Mouse (Mus musculus): Measurements from ENCODE around the gene Hat1. TPM values are rescaled to one million over a fixed set of nuclear protein-coding genes. Genes with fewer than 3 reads are reported as not detected.

Hat1 gene
- polyA plus RNA-seq, 1 experiment from 2014 or later, result 132 TPM

DNA sequence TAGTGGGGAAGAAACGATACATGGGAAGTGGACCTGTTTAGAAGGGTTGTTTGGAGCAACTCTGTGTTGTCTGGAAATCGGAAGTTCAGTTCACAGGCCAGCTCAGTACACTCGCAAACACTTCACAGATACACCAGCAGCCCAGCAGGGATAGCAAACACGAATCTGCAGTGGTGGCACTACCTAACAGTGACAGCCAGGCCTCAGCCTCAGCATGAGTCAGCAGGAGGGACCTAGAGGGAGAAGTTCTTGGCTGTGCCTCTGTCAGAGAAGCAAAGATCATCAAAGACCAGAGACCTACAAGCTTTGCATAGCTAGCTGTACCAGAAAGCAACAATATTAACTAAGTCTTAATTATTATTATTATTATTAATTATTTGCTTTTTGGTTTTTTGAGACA, 6.8 kb upstream of the Hat1 start:
- WGBS, result 61% methylated on average over 4 of the region's 4 CpGs
- Histone ChIP-seq H3K4me3 (no peak overlapping the region), H3K27ac (ENCODE audit: poor library complexity, severe bottlenecking) (no peak overlapping the region), H3K9me3 (replicated peaks) (no peaks in the 10 kb centered on the region), H3K4me1 (replicated peaks) (no peaks in the 10 kb centered on the region), H3K27me3 (replicated peaks) (no peaks in the 10 kb centered on the region), H3K9ac (no peak overlapping the region), H3K36me3 (no peaks in the 10 kb centered on the region), H3K4me2 (no peak overlapping the region)
- ATAC-seq (ENCODE audit: insufficient number of reproducible peaks, low FRiP score), result no peak

DNA sequence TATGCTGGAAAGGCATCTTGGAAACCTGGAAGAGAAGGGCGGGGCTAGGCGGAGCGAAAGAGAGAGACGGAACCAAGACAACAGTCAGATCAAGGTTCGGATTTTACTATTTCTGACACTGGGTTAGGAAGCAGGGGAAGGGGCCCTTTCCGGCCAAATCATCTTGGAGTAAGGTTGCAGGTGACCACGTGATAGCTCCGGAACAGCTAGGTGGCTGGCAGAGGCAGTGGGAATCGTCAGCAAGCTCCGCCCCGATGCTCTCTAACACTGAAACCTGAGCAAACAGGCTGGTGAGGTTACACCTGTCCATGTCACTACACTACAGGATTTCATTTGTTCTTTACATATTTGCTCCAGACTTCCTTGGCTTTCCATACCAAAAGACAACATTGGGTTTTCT, 4.9 kb upstream of the Hat1 start:
- ATAC-seq (ENCODE audit: insufficient number of reproducible peaks, low FRiP score), result no peak
- H3K27me3 ChIP-seq (replicated peaks), result no peaks in the 10 kb centered on the region
- no peak overlapping the region for H3K9ac ChIP-seq
- no peaks in the 10 kb centered on the region for H3K9me3 ChIP-seq (replicated peaks)
- peak overlapping the region; percentile 50 for H3K4me2 ChIP-seq
- H3K4me3 ChIP-seq, result peak overlapping the region; percentile 15; the same call in 1 of the 2 replicates
- H3K27ac ChIP-seq (ENCODE audit: poor library complexity, severe bottlenecking), result no peak overlapping the region
- H3K36me3 ChIP-seq, result no peaks in the 10 kb centered on the region
- H3K4me1 ChIP-seq (replicated peaks), result no peaks in the 10 kb centered on the region
- 24% methylated on average over 11 of the region's 11 CpGs for WGBS

DNA sequence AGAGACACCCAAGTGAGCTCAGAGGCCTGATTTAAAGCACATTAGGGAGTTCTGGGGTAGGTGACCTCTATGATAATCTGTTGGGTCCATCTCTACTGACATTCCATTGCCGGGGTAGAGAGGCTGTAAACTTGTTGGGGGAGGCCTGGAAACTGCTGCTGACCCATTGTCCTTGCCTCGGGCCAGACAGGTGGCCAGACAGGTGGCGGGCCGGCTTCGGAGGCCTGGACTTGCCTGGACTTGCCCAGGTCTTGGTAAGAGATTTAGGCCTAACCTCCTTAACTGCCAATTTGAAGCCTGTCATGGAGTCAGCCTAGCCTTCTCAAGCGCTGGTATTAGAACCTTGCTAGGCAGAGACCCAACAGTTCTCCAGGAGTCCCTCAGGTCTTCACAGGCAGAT, 992 bp upstream of the Hat1 start:
- Histone ChIP-seq H3K4me3 (no peak overlapping the region), H3K9ac (no peak overlapping the region), H3K4me2 (no peak overlapping the region), H3K36me3 (peaks cover 13% of the 10 kb centered on the region), H3K9me3 (replicated peaks) (no peaks in the 10 kb centered on the region), H3K4me1 (replicated peaks) (peaks cover 6% of the 10 kb centered on the region), H3K27me3 (replicated peaks) (no peaks in the 10 kb centered on the region), H3K27ac (ENCODE audit: poor library complexity, severe bottlenecking) (no peak overlapping the region)
- no peak for ATAC-seq (ENCODE audit: insufficient number of reproducible peaks, low FRiP score)
- WGBS, result 96% methylated on average over 6 of the region's 6 CpGs

DNA sequence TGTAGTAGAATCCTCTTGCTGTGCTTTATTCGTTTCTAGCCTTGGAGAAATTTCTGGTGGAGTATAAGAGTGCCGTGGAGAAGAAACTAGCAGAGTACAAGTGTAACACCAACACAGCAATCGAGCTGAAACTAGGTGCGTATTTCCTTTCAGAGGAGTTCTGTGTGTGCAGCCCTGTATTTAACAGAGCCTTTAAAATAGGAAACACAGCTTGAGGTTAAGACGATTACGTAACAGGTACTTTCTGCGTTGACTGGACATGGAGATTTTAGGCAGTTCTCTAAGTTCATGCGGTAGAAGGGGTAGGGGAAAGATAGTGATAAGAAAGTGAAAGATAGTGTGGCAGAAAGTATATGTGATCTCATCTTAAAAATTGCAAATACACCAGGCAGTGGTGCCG, 1.1 kb downstream of the Hat1 start:
- no peak for ATAC-seq (ENCODE audit: insufficient number of reproducible peaks, low FRiP score)
- WGBS, result 52% methylated on average over 9 of the region's 9 CpGs
- H3K4me2 ChIP-seq, result peak overlapping the region; percentile 74

DNA sequence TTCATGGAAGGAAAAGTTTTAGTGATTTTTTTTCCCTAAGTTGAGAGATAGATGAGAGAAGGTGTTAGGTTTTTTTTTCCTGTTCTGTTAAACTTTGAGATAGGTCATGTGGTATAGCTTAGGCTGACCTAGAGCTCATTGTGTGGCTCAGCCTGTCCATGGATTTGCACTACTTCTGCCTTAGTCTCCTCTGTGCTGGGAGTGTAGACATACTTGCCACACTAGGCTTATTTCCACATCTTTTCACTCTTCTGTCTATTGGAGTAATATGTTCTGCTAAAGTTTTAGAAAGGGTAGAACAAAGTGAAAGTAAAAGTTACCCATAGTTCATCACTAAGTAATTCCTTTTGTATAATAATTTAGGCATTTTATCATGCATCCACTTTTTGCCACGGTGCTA, 16.9 kb downstream of the Hat1 start:
- Histone ChIP-seq H3K27me3 (replicated peaks) (no peaks in the 10 kb centered on the region), H3K4me3 (no peak overlapping the region), H3K4me2 (no peak overlapping the region), H3K27ac (ENCODE audit: poor library complexity, severe bottlenecking) (no peak overlapping the region), H3K36me3 (peaks cover 46% of the 10 kb centered on the region), H3K4me1 (replicated peaks) (no peaks in the 10 kb centered on the region), H3K9me3 (replicated peaks) (no peaks in the 10 kb centered on the region), H3K9ac (no peak overlapping the region)
- 98% methylated on average over 1 of the region's 1 CpGs for WGBS
- ATAC-seq (ENCODE audit: insufficient number of reproducible peaks, low FRiP score), result no peak

More for the DNA sequence above, 1.1 kb downstream of the Hat1 start:
- Histone ChIP-seq H3K4me3 (peak overlapping the region; percentile 91), H3K27ac (ENCODE audit: poor library complexity, severe bottlenecking) (peak overlapping the region; percentile 70; the same call in 1 of the 2 replicates), H3K9me3 (replicated peaks) (no peaks in the 10 kb centered on the region), H3K36me3 (peaks cover 25% of the 10 kb centered on the region), H3K27me3 (replicated peaks) (no peaks in the 10 kb centered on the region), H3K9ac (peak overlapping the region; percentile 88), H3K4me1 (replicated peaks) (peaks cover 6% of the 10 kb centered on the region)

DNA sequence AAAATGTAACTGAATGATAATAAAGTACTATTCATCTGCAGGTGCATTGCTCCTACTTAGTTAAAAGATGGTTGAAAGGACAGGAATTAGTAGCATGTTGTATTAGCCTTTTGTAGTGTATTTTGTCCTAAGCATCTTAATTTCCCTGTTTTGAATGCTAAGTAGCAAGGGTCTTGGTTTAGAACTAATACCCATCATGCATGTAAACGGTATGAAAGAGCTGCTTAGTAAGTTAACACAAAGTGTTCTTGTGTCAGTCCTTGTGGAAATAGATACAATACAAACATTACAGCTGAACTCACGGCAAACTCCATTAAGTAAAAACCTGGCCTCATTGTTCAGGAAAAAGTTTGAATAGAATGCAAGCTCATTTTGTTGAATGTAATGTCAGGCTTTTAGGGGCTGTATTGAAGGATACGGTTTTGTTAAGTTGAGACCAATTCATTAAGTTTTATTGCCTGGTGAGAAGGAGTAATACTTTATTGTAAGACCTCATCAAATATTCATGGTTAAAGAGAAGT, 30.1 kb downstream of the Hat1 start:
- no peaks in the 10 kb centered on the region for H3K9me3 ChIP-seq (replicated peaks)
- H3K36me3 ChIP-seq, result peaks cover 31% of the 10 kb centered on the region
- no peak overlapping the region for H3K4me3 ChIP-seq
- H3K27ac ChIP-seq (ENCODE audit: poor library complexity, severe bottlenecking), result no peak overlapping the region
- 85% methylated on average over 3 of the region's 3 CpGs for WGBS
- no peaks in the 10 kb centered on the region for H3K27me3 ChIP-seq (replicated peaks)
- no peak for ATAC-seq (ENCODE audit: insufficient number of reproducible peaks, low FRiP score)
- no peak overlapping the region for H3K4me2 ChIP-seq
- H3K4me1 ChIP-seq (replicated peaks), result no peaks in the 10 kb centered on the region
- no peak overlapping the region for H3K9ac ChIP-seq

DNA sequence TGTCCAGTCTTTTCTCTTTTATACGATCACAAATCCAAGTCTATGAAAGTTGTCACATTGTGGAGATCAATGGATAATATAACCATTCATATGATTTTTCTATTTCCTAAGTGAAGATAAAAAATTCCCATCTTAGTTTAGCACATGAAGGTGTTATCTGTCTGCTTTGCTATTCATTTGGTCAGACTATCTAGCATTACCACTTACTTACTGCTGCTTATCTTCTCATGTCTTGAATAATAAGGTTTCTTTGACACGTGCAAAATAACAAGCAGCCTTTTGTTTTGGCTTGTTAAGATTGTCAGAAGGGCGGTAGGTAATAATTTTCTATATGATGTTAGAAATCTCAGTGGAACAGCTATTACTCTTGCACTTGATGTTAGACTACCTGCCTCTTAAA, 30.6 kb downstream of the Hat1 start:
- no peak overlapping the region for H3K4me3 ChIP-seq
- no peaks in the 10 kb centered on the region for H3K9me3 ChIP-seq (replicated peaks)
- no peak overlapping the region for H3K9ac ChIP-seq
- peaks cover 26% of the 10 kb centered on the region for H3K36me3 ChIP-seq
- H3K27me3 ChIP-seq (replicated peaks), result no peaks in the 10 kb centered on the region
- ATAC-seq (ENCODE audit: insufficient number of reproducible peaks, low FRiP score), result no peak
- H3K4me2 ChIP-seq, result no peak overlapping the region
- no peak overlapping the region for H3K27ac ChIP-seq (ENCODE audit: poor library complexity, severe bottlenecking)
- WGBS, result 80% methylated on average over 3 of the region's 3 CpGs
- H3K4me1 ChIP-seq (replicated peaks), result no peaks in the 10 kb centered on the region

DNA sequence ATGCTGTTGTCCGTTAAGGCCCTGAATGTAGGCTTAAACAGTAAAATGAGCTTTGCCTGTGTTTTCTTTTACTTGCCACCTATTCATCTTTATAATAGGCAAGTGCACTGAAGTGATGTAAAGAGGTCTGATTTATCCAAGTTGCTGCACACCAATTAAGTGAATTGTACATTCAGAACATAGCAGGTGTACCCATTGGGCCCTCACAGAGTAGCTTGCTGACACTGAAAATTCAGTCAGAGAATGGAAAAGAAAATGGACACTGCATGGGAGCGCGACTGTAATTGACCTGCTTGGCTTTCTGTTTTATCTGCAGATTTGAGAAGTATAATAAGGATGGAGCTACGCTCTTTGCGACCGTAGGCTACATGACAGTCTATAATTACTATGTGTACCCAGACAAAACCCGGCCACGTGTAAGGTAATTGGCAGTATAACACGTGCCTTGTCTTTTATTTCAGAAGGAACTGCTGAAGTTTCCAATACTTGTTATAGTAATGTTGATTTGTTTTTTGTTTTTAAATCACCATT, 32.2 kb downstream of the Hat1 start:
- H3K9ac ChIP-seq, result no peak overlapping the region
- H3K9me3 ChIP-seq (replicated peaks), result no peaks in the 10 kb centered on the region
- ATAC-seq (ENCODE audit: insufficient number of reproducible peaks, low FRiP score), result no peak
- H3K27ac ChIP-seq (ENCODE audit: poor library complexity, severe bottlenecking), result no peak overlapping the region
- no peak overlapping the region for H3K4me3 ChIP-seq
- no peak overlapping the region for H3K4me2 ChIP-seq
- no peaks in the 10 kb centered on the region for H3K4me1 ChIP-seq (replicated peaks)
- 94% methylated on average over 9 of the region's 9 CpGs for WGBS
- H3K36me3 ChIP-seq, result peaks cover 22% of the 10 kb centered on the region
- no peaks in the 10 kb centered on the region for H3K27me3 ChIP-seq (replicated peaks)

DNA sequence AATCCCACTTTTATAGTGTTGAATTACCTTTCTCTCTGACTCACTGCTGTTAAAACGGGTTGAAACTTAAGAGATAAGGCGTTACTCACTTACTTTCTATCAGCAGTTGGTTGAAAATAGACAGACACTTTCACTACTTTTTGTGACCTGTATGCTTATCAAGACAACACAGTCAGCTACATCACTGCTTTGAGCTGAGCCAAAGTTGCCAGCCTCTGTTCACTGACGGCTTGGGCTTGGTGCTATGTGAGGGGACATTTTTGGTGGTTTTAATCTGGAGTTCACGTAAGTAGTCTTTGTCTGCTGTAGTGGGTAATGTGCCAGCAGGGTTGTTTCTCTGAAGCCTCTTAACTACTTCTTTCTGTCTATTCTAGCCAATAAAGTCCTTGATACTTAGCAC, 35.8 kb downstream of the Hat1 start:
- ATAC-seq (ENCODE audit: insufficient number of reproducible peaks, low FRiP score), result no peak
- Histone ChIP-seq H3K27ac (ENCODE audit: poor library complexity, severe bottlenecking) (peak overlapping the region; percentile 66), H3K9ac (no peak overlapping the region), H3K4me3 (no peak overlapping the region), H3K4me1 (replicated peaks) (no peaks in the 10 kb centered on the region), H3K4me2 (no peak overlapping the region), H3K27me3 (replicated peaks) (no peaks in the 10 kb centered on the region), H3K9me3 (replicated peaks) (no peaks in the 10 kb centered on the region), H3K36me3 (peaks cover 39% of the 10 kb centered on the region)
- WGBS, result 15% methylated on average over 4 of the region's 4 CpGs

DNA sequence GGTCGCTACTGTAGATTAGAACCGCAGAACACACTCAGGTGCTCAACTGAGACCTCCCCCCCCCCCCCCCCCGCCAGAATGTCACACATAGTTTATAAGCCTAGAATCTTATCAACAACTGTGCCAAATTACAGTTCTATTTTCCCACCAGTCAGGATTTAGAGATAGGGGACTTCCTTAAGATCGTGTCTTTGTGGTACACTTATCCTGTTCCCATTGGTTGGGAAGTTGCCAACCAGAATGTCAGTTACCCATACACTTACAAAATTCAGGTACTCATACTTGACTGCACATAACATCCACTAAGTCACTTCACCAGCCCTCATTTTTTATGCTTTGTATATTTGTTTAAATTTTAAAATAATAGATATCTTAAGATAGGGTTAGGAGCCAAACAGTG, 46.7 kb downstream of the Hat1 start:
- H3K9ac ChIP-seq, result no peak overlapping the region
- H3K4me1 ChIP-seq (replicated peaks), result no peaks in the 10 kb centered on the region
- no peak overlapping the region for H3K27ac ChIP-seq (ENCODE audit: poor library complexity, severe bottlenecking)
- ATAC-seq (ENCODE audit: insufficient number of reproducible peaks, low FRiP score), result no peak
- H3K9me3 ChIP-seq (replicated peaks), result no peaks in the 10 kb centered on the region
- H3K36me3 ChIP-seq, result peaks cover 53% of the 10 kb centered on the region
- no peak overlapping the region for H3K4me3 ChIP-seq
- H3K4me2 ChIP-seq, result no peak overlapping the region
- no peaks in the 10 kb centered on the region for H3K27me3 ChIP-seq (replicated peaks)
- WGBS, result 82% methylated on average over 4 of the region's 4 CpGs

DNA sequence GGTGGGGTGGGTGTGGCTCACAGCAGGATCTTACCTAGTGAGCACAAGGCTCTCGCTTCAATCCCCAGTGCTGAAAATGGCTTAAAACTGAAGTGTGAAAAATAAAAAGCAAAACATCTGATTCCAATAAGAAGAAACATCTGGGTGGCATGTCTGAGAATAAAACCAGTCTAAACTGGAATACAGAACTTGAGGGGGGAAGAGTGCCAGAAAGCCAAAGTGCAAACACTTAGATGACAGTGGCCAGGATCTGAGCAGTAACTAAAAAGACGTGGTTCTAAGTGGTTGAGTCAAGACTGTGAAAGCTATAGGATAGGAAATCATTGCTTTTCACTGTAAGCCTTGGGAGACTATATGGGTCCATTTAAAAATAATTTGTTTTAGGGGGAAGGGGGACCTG, 54.6 kb downstream of the Hat1 start:
- peaks cover 11% of the 10 kb centered on the region; the same call in 1 of the 2 replicates for H3K27me3 ChIP-seq (replicated peaks)
- ATAC-seq (ENCODE audit: insufficient number of reproducible peaks, low FRiP score), result no peak
- no peaks in the 10 kb centered on the region for H3K9me3 ChIP-seq (replicated peaks)
- H3K4me1 ChIP-seq (replicated peaks), result no peaks in the 10 kb centered on the region
- 32% methylated on average over 2 of the region's 2 CpGs for WGBS
- H3K4me2 ChIP-seq, result no peak overlapping the region
- peaks cover 25% of the 10 kb centered on the region for H3K36me3 ChIP-seq
- H3K4me3 ChIP-seq, result no peak overlapping the region
- no peak overlapping the region for H3K9ac ChIP-seq
- no peak overlapping the region for H3K27ac ChIP-seq (ENCODE audit: poor library complexity, severe bottlenecking)

Data from heart, embryonic 12.5 days (tissue).